Mouse (Mus musculus): ENCODE data around the gene Cluh.

Cluh gene

DNA sequence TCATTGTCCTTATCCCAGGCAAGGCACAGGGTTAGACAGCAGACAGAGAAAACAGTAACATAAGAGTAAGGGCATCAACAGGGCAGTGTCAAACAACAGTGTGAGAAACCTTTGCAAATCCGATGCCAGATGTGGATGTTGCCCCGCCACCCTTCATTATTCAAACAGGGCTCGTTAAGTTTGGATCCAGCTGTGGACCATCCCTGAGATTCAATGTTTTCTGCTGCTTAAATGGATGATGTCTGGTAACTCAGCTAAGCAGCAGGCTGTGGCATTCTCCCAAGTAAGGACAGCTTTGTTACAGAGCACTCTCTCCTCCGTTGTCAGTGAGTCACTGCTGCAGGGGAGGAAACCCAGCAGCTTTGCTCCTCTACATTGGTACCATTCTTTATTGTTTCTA lies 25.9 kb downstream of the Cluh start:
- no peak for DNase-seq

DNA sequence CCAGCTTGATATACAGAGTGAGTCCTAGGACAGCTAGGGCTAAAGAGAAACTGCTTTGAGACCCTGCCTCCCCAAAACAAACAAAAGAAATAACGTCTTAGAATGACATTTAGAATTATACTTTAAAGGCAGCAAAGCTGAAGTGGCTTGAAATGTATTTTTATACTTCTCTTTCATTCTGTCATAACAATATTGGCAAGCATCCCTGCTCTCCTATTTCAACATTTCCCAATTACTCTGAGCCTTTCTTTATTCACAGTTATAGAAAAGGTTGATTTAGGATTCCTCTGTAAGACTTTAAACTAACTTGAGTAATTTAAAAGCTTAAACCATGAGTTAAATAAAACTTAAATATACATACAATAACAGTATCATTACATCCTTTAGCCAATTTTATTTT lies 42.9 kb downstream of the Cluh start:
- DNase-seq, result no peak

DNA sequence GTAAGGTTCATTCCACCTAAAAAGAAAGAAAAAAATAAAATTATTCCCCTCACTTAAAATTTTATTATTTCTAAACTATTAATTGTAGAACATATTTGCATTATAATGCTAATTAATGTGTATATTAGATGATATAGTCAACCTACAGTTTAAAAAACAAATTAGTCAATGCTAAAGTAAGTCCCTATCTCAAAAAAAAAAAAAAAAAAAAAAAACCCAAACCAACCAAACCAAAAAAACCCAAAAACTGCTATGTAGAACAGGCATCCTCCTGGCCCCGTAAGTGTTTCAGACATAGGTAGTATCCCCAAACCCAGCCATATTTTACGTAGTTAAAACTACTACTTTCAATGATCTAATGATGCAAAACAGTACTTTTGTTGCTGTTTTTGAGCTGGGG lies 50.2 kb downstream of the Cluh start:
- DNase-seq, result no peak

DNA sequence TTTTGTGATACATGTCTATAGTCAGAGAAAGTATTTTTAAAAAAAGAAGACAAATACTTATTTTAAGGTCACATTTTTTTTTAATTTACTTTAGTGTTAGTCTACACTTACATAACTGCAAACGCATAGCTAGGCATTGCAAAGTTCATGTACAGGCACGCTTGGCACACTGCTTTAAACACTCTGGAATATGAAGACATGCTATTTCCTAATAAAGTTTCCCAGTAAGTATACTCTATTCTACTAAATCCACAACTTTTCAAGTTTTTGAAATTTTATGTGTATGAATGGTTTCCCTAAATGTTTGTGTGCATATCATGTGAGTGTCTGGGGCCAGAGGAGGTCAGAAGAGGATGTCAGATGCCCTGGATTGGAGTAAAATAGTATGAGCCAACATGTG lies 54.8 kb downstream of the Cluh start:
- no peak for DNase-seq

DNA sequence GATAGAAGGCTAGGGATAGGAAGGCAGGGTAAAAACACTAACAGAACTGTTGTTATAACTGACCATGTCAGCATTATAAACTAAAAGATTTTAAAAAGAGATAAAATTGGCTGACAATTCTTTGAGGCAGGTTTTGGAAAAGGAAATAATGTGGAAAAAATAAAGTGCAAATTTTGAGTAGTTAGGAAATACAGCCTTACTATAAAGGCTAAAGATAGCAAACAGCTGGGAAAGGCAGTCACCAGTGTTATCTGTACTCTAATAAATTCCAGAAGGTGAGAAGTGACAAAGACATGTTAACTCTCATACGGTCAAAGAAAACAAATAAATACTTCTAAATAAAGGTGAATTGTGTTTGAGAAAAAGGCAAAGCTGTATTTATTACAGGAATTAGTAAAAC lies 59.5 kb downstream of the Cluh start:
- DNase-seq, result no peak

DNA sequence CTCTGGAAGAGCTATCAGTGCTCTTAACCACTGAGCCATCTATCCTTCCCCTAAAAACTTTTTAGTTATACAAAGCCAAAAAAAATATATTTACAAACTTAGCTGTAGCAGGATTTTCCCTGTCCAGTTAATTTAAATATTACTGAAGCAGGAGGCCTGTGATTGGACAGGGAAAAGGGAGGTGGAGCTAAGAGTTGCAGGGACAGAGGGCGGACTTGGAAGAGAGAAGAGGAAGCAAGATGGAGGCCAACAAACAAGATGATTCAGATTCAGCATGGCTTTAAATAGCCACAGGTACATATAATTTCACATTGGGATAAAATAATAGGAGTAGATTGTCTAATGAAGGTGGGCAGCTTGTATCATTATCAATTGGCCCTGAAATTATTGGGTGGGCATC lies 61.4 kb downstream of the Cluh start:
- no peak for DNase-seq

DNA sequence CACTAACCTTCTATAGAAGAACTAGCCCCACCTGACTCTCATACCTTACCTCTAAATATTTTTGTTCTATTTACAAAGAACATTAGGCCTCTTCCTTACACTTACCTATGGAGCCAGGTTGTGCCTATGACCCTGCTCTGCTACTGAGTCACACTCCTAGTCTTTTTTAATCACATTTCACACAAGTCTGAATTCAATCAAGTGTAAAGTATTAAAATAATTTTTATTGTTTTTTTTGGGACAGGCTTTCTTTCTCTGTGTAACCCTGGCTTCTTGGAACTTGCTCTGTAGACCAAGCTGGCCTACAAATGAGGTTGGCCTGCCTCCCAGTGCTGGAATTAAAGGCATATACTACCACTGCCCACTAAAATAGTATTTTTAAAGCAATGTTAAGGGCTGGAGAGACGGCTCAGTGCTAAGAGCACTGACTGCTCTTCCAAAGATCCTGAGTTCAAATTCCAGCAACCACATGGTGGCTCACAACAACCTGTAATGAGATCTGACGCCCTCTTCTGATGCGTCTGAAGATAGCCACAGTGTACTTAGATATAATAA lies 66.8 kb downstream of the Cluh start:
- no peak for DNase-seq

Measured in thymus, postnatal 36 days (tissue).